Mouse (Mus musculus): ENCODE results near the gene Cchcr1.

- no peak for TF ChIP-seq POLR2A (IDR thresholded peaks at IDR 0.05; ENCODE audit: control insufficient read depth, low read depth, low read length)
- TF ChIP-seq CTCF (IDR thresholded peaks at IDR 0.05; ENCODE audit: control insufficient read depth, insufficient read depth, insufficient replicate concordance, low read depth, low read length): no peak
Measured at GRCm38 (mm10) chr17:35544001-35544400, 27.1 kb downstream of the Cchcr1 start.

Measured in testis, adult 2 months (tissue).